Mouse (Mus musculus) heart, postnatal 14 days (tissue): ENCODE measurements at regions not wholly inside any gene's neighbourhood (a gene's known extent, or its start where the extent isn't known, plus 50 kb on each side); places are given as distances from the start of the nearest gene placed in this dataset.

Source experiments
- DNase-seq, 2 experiments: peaks; one replicate each; pipeline ENCODE4 v3.0.0; 2021 to 2022
- intact Hi-C: fragments of 180-260 bp; cut with DNase I; formaldehyde crosslinking; loops from one replicate; pipeline ENCODE4 v1.15.1; 2025

- no peak for DNase-seq
- intact Hi-C loops = no loop called here
These were observed 413.5 kb upstream of the Nr5a2 start for GRCm38 (mm10) chr1:137373509-137374420.

GRCm38 (mm10) chr1:137372236-137372635, 412.0 kb upstream of the Nr5a2 start:
- no peak for DNase-seq
- intact Hi-C loops = no loop called here

- intact Hi-C loops = no loop called here
- DNase-seq = no peak
These were observed 404.1 kb upstream of the Nr5a2 start for GRCm38 (mm10) chr1:137364396-137364795.

DNA sequence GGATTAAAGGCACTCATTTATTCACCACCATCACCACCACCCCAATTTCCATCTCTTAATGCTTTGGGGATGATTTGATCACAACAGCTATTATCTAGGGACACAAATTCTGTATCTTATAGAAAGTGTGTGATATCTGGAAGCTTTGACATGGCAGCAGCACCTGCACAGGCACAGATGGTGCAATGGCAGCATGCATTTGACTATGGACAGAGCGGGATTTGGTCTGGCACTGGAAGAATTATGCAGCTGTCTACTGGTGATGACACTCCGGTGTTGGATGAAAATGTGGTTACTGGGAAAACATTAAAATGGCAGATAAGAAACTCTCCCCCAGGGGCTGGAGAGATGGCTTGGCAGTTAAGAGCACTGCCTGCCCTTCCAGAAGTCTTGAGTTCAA, 403.7 kb upstream of the Nr5a2 start:
- intact Hi-C loops = no loop called here
- DNase-seq = no peak

DNA sequence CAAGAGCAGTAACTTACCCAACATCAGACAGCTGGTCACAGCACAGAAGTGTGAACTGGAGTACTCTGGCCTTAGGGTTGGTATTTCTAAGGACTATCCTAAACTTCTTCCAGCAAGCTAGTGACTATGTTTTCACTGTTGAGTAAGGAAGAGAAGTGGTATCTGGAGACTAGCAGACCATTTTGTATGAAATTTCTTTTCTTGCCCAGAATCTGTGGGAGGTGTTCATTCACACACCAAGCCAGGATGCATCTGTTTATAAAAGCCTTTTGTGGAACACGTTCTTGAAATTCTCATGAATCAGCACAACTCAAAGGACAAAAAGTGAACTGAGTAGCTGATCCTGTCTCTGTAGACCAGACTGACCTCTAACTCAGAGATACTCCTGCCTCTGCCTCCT, 403.3 kb upstream of the Nr5a2 start:
- intact Hi-C loops = no loop called here
- DNase-seq = no peak

GRCm38 (mm10) chr1:137360688-137361570, 400.7 kb upstream of the Nr5a2 start:
- intact Hi-C loops = no loop called here
- peak in 1 of 2 experiments; percentile 4 for DNase-seq

DNA sequence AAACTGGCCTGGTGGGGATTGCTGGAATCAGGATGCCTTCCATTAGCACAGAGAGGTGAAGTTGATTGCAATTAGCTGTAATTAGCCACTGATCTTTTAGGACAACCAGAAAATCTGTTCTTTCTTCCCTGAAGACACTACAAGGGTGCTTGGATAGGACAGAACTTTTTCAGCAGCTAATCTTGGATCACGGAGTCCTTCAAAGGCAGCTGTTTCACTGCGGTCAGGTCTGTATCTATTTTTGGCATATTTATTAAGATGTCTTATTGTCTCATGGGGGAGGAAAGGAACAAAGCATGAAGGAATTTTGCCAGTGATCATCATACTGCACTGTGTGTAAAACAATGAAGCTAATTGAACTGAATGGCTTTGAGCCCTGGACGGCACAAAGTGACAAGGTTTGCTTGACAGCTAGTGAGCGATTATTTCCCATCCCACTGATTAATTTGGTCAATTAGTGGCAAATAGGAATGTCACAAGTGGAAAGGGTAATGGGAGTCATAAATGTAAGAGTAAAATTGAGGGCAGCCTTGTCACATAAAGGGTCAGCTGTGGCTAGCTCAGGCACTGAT, 395.8 kb upstream of the Nr5a2 start:
- no peak for DNase-seq

DNA sequence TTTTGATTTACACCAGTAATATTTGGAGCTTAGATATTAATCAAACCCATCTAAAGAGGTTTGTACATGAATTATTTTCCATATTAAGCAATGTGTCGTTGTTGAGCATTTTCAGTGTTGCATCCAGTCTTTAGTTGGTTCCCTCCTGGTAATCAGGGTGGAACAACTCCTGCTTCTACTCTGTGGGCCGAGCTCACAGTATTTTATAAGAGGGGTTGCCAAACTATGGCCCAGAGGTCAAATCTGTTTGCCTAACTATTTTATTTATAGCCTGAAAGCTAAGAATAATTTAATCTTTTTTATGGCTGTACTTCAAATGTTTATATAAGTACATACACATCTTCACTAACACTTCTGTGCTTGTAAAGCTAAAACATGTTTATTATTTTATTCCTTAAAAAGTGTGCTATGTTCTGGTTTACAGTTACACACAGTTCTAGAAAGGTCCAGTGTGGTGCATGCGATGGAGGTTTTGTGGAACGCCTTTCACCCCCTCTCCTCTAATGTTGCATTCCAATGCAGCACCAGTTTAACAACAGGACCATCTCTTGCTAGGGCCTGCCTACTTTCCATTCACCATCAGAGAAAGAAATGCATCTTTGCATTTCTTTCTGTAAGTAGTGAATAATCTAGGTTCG, 392.3 kb upstream of the Nr5a2 start:
- intact Hi-C loops = no loop called here
- DNase-seq = no peak

More for the DNA sequence above, 395.8 kb upstream of the Nr5a2 start:
- intact Hi-C loops = no loop called here

DNA sequence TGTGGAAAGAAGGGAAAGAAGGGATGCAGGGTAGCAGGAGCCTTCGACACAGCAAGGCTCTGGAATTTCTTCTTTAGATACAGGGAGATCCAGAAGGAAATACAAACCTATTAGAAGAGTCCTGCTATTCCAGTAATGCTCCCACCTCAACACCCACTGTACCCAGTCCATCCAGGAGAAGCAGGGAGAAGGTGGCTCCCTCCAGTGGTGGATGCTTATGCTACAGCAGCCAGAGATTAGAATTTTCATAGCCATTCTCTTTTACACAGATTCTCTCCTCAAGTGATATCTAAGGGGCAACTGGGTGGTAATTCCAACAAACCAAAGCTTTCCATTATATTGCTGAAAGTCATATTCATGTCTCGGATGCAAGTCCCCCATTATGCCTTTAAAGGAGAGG, 373.9 kb upstream of the Nr5a2 start:
- DNase-seq = no peak
- intact Hi-C loops = loop anchor here (10.0 kb wide), 4 partner anchors 261 to 711 kb away; no protein-coding TSS in a partner anchor

DNA sequence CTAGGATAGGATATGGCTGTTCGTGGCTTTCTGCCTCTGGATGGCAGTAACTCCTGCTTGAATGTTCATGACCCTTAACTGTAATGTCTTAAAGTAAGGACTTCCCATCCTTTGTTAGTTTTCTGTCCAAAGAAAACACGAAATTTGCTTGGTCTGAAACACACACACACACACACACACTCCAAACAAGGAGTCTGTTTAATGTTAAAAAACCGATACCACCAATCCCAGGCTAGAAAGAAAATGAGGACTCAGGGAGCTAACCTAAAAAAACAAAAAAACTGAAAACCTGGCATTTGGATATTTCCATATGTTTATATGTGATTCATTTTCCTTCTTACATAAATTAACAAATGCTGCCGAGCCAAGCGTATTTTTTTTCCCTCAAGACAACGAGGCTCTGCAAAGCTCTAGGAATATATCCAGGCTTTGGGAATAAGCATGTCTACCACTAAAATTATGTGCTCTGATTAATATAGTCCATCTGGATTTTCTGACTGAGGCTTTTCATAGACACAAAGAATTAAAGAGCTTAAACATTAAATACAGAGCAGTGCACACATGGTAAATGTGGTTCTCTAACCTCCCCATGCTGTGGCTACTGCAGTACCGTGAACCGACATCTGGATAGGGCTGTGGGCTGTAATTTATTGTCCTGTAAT, 372.0 kb upstream of the Nr5a2 start:
- DNase-seq = no peak
- intact Hi-C loops = loop anchor here (10.0 kb wide), 4 partner anchors 263 to 713 kb away; no protein-coding TSS in a partner anchor

GRCm38 (mm10) chr1:137331746-137332107, 371.5 kb upstream of the Nr5a2 start:
- intact Hi-C loops = loop anchor here (10.0 kb wide), 4 partner anchors 263 to 713 kb away; no protein-coding TSS in a partner anchor
- DNase-seq = no peak

- DNase-seq = peak; percentile 29 to 67
These were observed 370.4 kb upstream of the Nr5a2 start for GRCm38 (mm10) chr1:137330634-137331033.

DNA sequence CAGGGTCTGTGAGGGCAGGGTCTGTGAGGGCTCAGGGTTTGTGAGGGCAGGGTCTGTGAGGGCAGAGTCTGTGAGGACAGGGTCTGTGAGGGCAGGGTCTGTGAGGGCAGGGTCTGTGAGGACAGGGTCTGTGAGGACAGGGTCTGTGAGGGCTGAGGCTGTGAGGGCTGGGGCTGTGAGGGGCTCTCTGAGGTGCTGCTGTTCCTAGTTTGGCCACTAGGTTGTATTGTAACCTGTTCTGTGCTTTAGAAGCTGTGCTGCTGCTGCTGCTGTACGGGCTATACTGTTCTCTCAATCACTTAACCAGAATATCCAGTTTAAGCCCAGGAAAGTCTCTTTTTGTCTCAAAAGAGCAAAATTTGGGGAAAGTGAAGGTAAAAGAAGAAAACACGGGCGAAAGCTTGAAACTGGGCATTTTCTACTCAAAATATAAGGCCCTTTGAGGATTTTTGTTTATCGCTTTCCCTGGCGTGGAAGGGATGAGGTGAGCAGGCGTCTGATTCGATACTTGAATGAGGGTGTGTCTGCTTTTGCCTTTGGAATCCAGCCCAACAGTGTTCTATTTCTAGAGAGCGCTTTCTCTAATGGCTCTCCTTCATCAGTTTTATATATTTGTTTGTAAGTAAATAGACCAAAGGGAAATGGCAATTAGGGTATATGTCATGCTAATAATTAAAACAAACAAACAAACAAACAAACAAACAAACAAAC, 363.8 kb upstream of the Nr5a2 start:
- intact Hi-C loops = no loop called here

More at GRCm38 (mm10) chr1:137330634-137331033, 370.4 kb upstream of the Nr5a2 start:
- intact Hi-C loops = loop anchor here (10.0 kb wide), 4 partner anchors 264 to 714 kb away; no protein-coding TSS in a partner anchor

DNA sequence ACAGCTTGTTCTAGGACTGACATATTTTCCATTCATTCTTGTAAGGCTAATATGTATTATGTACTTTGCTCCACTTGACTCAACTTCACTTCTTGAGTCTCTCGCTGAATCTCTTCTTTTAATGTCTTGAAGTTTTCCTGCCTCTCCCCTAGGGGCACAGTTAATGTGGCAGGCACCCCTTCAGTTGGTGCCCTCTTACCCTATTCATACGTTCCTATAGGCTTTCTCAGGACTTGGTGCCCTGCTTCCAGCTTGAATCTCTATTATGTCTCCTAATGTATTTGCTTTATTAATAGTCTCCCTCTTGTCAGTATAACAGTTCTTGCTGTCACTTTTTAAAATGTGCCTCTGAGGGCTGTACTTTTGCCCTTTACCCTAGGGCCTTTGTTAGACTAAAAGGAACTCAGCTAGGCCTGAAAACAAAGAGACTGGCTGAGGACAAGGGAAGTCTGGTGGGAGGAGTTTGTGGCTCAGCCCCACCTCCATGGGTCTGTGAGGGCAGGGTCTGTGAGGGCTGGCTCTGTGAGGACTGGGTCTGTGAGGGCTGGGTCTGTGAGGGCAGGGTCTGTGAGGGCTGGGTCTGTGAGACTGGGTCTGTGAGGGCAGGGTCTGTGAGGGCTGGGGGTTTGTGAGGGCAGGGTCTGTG, 362.9 kb upstream of the Nr5a2 start:
- DNase-seq = no peak
- intact Hi-C loops = no loop called here

More for the DNA sequence above, 363.8 kb upstream of the Nr5a2 start:
- peak; percentile 14 to 29 for DNase-seq

DNA sequence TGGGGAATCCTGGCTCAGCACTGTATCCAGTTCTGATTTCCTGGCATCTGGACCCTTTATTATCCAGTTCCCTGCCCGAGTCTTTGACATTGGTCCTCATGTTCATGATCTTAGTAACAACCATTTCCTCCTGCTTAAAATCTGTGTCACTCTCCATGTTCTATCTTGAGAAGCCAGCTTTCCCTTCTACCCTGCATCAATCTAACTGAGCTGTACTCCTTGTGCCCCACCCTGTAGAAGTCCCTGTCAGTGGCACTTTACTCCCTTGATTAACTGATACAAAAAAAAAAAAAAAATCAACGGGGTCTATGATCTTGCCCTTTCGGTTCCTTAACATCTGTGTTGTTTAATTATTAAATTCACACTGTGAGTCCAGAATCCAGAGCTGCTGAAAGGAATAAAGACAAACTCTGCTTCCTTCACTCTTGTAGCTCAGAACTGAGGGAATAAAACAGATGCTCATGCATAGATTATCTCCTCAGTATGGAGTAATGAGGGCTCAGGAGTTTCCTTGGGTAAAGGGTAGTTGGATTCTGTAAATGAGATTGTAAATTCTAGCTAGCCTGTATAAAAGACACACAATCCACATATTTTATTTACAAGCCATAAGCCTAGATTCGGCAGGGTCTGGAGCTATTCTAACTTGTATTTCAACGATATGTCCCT, 342.6 kb upstream of the Nr5a2 start:
- intact Hi-C loops = no loop called here
- DNase-seq = no peak

DNA sequence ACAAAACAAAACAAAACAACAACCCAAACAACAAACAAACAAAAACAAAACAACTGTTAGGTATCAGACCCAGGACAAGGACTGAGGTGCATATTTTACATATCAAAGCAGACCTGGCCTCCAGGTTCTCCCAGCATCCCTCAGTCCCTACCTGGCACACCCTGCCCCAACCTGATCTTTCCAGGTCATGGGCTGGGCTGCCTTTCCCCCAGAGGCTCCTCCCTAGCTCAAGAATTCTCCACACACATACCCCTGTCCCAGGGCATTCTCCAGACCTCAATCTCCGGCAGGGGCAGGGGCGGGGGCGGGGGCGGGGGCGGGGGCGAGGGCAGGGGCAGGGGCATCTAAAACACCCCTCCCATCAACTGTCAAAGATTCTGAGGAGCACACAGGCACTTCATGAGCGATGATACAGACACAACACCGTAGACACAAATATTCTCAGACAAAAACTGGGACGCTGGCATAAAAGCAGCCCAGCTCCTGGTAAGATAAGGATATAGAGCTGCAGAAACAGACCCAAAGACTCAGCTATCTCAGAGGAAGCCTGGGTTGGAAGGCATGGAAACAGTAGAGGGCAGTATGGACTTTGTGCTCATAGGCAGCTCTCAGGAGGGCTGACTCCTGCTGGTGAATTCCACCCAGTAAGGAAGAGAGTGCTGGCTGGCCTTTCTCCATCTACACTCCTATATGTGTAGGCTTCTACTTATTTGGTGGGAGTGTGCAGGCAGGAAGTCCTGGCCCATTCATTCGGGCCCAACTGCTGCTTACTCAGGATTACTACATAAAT, 337.7 kb upstream of the Nr5a2 start:
- DNase-seq = no peak
- intact Hi-C loops = no loop called here

DNA sequence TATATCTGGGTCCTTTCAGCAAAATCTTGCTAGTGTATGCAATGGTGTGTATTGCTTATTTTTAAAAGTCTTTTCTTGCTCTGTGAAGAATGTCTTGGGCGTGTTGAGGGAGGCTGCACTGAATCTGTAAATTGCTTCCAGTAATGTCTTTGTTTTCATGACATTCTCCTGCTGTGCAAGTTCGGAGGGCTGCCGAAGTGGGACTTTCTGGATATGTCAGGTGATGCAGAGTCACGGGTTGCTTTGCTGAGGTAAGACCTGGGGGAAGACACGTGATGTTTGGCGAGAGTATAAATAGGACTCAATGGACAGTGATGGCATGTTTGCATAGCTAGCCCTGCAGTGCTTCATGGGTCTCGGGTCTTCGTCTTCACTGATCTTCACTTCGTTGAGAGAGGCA, 329.2 kb upstream of the Nr5a2 start:
- intact Hi-C loops = no loop called here
- DNase-seq = no peak
